Comparison of ENCODE assay signal across 7 mouse cellular contexts in the genomic region with DNA sequence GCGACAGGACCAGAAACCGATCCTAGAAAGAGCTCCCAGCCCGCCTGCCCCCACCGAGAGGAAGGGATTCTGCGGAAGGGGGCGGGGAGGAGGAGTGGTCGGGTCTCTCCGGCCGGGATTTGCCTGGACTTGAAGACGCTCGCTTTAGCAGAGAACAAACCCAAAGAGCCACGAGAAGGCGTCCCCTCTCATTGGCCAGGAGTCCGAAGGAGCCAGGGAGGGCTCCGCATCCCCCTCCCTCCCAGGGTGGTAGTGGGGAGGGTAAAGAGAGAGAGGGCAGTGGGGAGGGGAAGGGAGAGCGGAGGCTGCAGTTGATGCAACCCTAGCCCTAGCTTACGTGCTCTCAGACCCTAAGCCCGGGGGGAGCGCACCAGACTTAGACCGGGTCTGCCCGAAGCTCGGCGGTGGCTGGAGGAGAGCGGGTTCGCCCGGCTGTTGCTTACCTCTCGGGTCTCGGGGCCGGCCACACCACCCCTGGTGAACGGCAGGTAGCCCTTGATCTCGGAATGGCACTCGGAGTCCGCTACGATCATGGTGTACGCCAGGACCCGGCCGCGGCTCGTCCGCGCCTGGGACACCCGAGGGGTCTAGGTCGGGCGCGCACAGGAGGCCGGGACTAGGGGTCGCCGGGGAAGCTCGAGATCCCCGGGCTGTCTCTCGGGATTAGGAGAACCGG. TPM values are rescaled to one million over a fixed set of nuclear protein-coding genes. Genes with fewer than 3 reads are reported as not detected.
DNase-seq lines count a peak whose midpoint lies in the region; ATAC-seq and TF ChIP-seq lines count a peak whose summit lies in the region.

No protein-coding gene starts in this region.

- peak; percentile 83 for ATAC-seq in hindbrain, postnatal 0 days

- H3K9ac ChIP-seq in hindbrain, postnatal 0 days (replicated peaks; ENCODE audit: low read length): peak overlapping the region; percentile 70

- peak overlapping the region; percentile 90 for H3K4me3 ChIP-seq in cortical plate, adult 2 months (ENCODE audit: insufficient read depth, low read length)
- peak overlapping the region; percentile 98 for H3K4me3 ChIP-seq in gastrocnemius, adult 2 months
- peak overlapping the region; percentile 91 for H3K4me3 ChIP-seq in hindbrain, postnatal 0 days (ENCODE audit: low read length)

- H3K27me3 ChIP-seq in hindbrain, postnatal 0 days (ENCODE audit: insufficient read depth, low read length): no peaks in the 10 kb centered on the region

- no peaks in the 10 kb centered on the region for H3K9me3 ChIP-seq in hindbrain, postnatal 0 days (ENCODE audit: low read length)

- under 1% methylated on average over 50 of the region's 52 CpGs for WGBS in hindbrain, postnatal 0 days

- TF ChIP-seq CTCF in cortical plate, adult 2 months (IDR thresholded peaks at IDR 0.05; ENCODE audit: extremely low read depth, insufficient read depth, low read length): no peak
- TF ChIP-seq CTCF in gastrocnemius, adult 2 months (IDR thresholded peaks at IDR 0.05): no peak
- no peak for TF ChIP-seq CTCF in hindbrain, postnatal 0 days (IDR thresholded peaks at IDR 0.05; ENCODE audit: low read depth)

- H3K4me1 ChIP-seq in cortical plate, adult 2 months (ENCODE audit: control insufficient read depth, insufficient read depth, low read length): peaks cover 2% of the 10 kb centered on the region; the same call in 1 of the 2 replicates
- 0 out of 2 replicates have a peak, but pooled peaks cover 4% of the 10 kb centered on the region for H3K4me1 ChIP-seq in hindbrain, postnatal 0 days (ENCODE audit: insufficient read depth, low read length)

- H3K36me3 ChIP-seq in hindbrain, postnatal 0 days (ENCODE audit: insufficient read depth, low read length): no peaks in the 10 kb centered on the region

- DNase-seq in adrenal gland, adult 18-20 months (ENCODE audit: low spot score in 2 of 2): peak; percentile 64 to 70
- DNase-seq in gastrocnemius, adult 2 months: peak; percentile 78
- peak; percentile 88 for DNase-seq in hindbrain, postnatal 0 days (ENCODE audit: low spot score)
- DNase-seq in left cerebral cortex, postnatal 36 days (ENCODE audit: low spot score in 2 of 2): peak; percentile 55 to 59
- DNase-seq in mesoderm, embryonic 11.5 days (ENCODE audit: low read depth, low spot score): peak; percentile 93
- DNase-seq in skeletal muscle tissue, adult 2 months (ENCODE audit: low read depth, low spot score): peak; percentile 32

- peak overlapping the region; percentile 77 for H3K4me2 ChIP-seq in hindbrain, postnatal 0 days (ENCODE audit: low read depth, low read length)

- intact Hi-C loops in gastrocnemius, adult 2 months (cut with DNase I): loop anchor here (2.0 to 10.0 kb wide), 2 partner anchors 87 to 235 kb away; a partner anchor contains a TSS
- intact Hi-C loops in left cerebral cortex, postnatal 36 days (cut with DNase I): loop anchor here (5.0 to 10.0 kb wide), 4 partner anchors 97 to 467 kb away; a partner anchor contains a TSS

- H3K27ac ChIP-seq in cortical plate, adult 2 months (ENCODE audit: insufficient read depth, low read length): no peak overlapping the region
- peak overlapping the region; percentile 91 for H3K27ac ChIP-seq in gastrocnemius, adult 2 months
- peak overlapping the region; percentile 81 for H3K27ac ChIP-seq in hindbrain, postnatal 0 days

- TF ChIP-seq POLR2A in cortical plate, adult 2 months (IDR thresholded peaks at IDR 0.05; ENCODE audit: extremely low read depth, insufficient read depth, low read length): peak; percentile 28; the same call in 1 of the 2 replicates

RNA-seq across cellular contexts. Expression of a gene that starts 0.5 kb away (rescaled TPM):
- total RNA-seq in adrenal gland, adult 18-20 months (2021): 10 to 100 TPM; 20.5 to 21.5 TPM
- polyA plus RNA-seq in cortical plate, adult 2 months (2012; rRNA removed): 8.1 and 8.2 TPM in 2 replicates
- 1 to 10 TPM; 1.5 to 2.1 TPM for total RNA-seq in gastrocnemius, adult 2 months (2021)
- 22.8 and 25.7 TPM in 2 replicates for total RNA-seq in hindbrain, postnatal 0 days (2014; rRNA removed)
- 18.3 and 19.9 TPM in 2 replicates for polyA plus RNA-seq in hindbrain, postnatal 0 days (2015; fragmentation: Nextera tagmentation; extraction: Ambion mirVana)
- total RNA-seq in left cerebral cortex, postnatal 36 days (2021): 10 to 100 TPM in 1 of 2 experiments, 1 to 10 TPM in 1; 9.2 to 12.3 TPM

RNA-seq across cellular contexts. Expression of a gene that starts 23.7 kb away (rescaled TPM):
- total RNA-seq in adrenal gland, adult 18-20 months (2021): 100 to 1,000 TPM; 233 to 327 TPM
- polyA plus RNA-seq in cortical plate, adult 2 months (2012; rRNA removed): 738 and 747 TPM in 2 replicates
- total RNA-seq in gastrocnemius, adult 2 months (2021): 10 to 100 TPM; 41.0 to 60.0 TPM
- total RNA-seq in hindbrain, postnatal 0 days (2014; rRNA removed): 341 and 518 TPM in 2 replicates
- polyA plus RNA-seq in hindbrain, postnatal 0 days (2015; fragmentation: Nextera tagmentation; extraction: Ambion mirVana): 1,637 and 1,748 TPM in 2 replicates
- total RNA-seq in left cerebral cortex, postnatal 36 days (2021): 100 to 1,000 TPM; 457 to 501 TPM

RNA-seq across cellular contexts. Expression of a gene that starts 25.6 kb away (rescaled TPM):
- 10 to 100 TPM; 73.1 to 97.9 TPM for total RNA-seq in adrenal gland, adult 18-20 months (2021)
- 112 and 117 TPM in 2 replicates for polyA plus RNA-seq in cortical plate, adult 2 months (2012; rRNA removed)
- 10 to 100 TPM; 47.2 to 59.3 TPM for total RNA-seq in gastrocnemius, adult 2 months (2021)
- 64.6 and 95.5 TPM in 2 replicates for total RNA-seq in hindbrain, postnatal 0 days (2014; rRNA removed)
- 142 and 162 TPM in 2 replicates for polyA plus RNA-seq in hindbrain, postnatal 0 days (2015; fragmentation: Nextera tagmentation; extraction: Ambion mirVana)
- total RNA-seq in left cerebral cortex, postnatal 36 days (2021): 100 to 1,000 TPM in 1 of 2 experiments, 10 to 100 TPM in 1; 88.6 to 101 TPM

RNA-seq across cellular contexts. Expression of a gene that starts 46.0 kb away (rescaled TPM):
- 1 to 10 TPM; 6.0 to 8.3 TPM for total RNA-seq in adrenal gland, adult 18-20 months (2021)
- polyA plus RNA-seq in cortical plate, adult 2 months (2012; rRNA removed): 5.6 TPM in 2 replicates
- 1 to 10 TPM; 2.9 to 3.3 TPM for total RNA-seq in gastrocnemius, adult 2 months (2021)
- total RNA-seq in hindbrain, postnatal 0 days (2014; rRNA removed): 11.4 and 11.6 TPM in 2 replicates
- polyA plus RNA-seq in hindbrain, postnatal 0 days (2015; fragmentation: Nextera tagmentation; extraction: Ambion mirVana): 12.1 and 13.8 TPM in 2 replicates
- total RNA-seq in left cerebral cortex, postnatal 36 days (2021): 1 to 10 TPM; 8.8 to 9.6 TPM

RNA-seq across cellular contexts. Expression of a gene that starts 54.1 kb away (rescaled TPM):
- 1 to 10 TPM; 1.3 to 3.9 TPM for total RNA-seq in adrenal gland, adult 18-20 months (2021)
- 1.5 and 1.7 TPM in 2 replicates for polyA plus RNA-seq in cortical plate, adult 2 months (2012; rRNA removed)
- total RNA-seq in gastrocnemius, adult 2 months (2021): under 1 TPM; 0.56 to 0.98 TPM
- total RNA-seq in hindbrain, postnatal 0 days (2014; rRNA removed): 0.32 and 0.63 TPM in 2 replicates
- polyA plus RNA-seq in hindbrain, postnatal 0 days (2015; fragmentation: Nextera tagmentation; extraction: Ambion mirVana): 0.61 and 0.64 TPM in 2 replicates
- 1 to 10 TPM; 1.1 to 1.8 TPM for total RNA-seq in left cerebral cortex, postnatal 36 days (2021)

Comparison
In these comparisons a context has a peak if more than half of its experiments do, and no peak if none do; other contexts are left out.
1. DNase-seq: peak in every context shown above with its lines; median percentile 93 in mesoderm, embryonic 11.5 days; 88 in hindbrain, postnatal 0 days; 78 in gastrocnemius, adult 2 months; 67 in adrenal gland, adult 18-20 months; 57 in left cerebral cortex, postnatal 36 days; 32 in skeletal muscle tissue, adult 2 months.